Comparison of ENCODE assay signal across 9 mouse cellular contexts in genomic region chr12:44181081-44181982, GRCm38 (mm10). TPM values are rescaled to one million over a fixed set of nuclear protein-coding genes. Genes with fewer than 3 reads are reported as not detected.
DNase-seq lines count a peak whose midpoint lies in the region; ATAC-seq and TF ChIP-seq lines count a peak whose summit lies in the region.
"Had no signal": no experiment of that assay in that cellular context is flagged by ENCODE, and none has a peak within 500 bp of the region (broad histone marks: within the 10 kb centered on the region; RNA-seq: fewer than 3 reads in every experiment).

No protein-coding gene starts in this region.

- WGBS in liver, embryonic 11.5 days = 56% methylated on average over 9 of the region's 9 CpGs
- WGBS in forebrain, embryonic 16.5 days = 43% methylated on average over 9 of the region's 9 CpGs
- 49% methylated on average over 9 of the region's 9 CpGs for WGBS in kidney, embryonic 16.5 days
- WGBS in liver, postnatal 0 days (ENCODE audit: insufficient replicate concordance) = 49% methylated on average over 9 of the region's 9 CpGs

- no peaks in the 10 kb centered on the region for H3K36me3 ChIP-seq in liver, embryonic 11.5 days (ENCODE audit: control insufficient read depth, insufficient read depth, low read length)
- no peaks in the 10 kb centered on the region for H3K36me3 ChIP-seq in forebrain, embryonic 16.5 days (ENCODE audit: control insufficient read depth, insufficient read depth)
- no peaks in the 10 kb centered on the region for H3K36me3 ChIP-seq in kidney, embryonic 16.5 days (ENCODE audit: insufficient read depth, low read length)
- no peaks in the 10 kb centered on the region for H3K36me3 ChIP-seq in liver, postnatal 0 days (replicated peaks; ENCODE audit: insufficient read depth, low read length)
- H3K36me3 ChIP-seq: embryonic facial prominence, embryonic 15.5 days had no signal

- H3K9ac ChIP-seq in liver, embryonic 11.5 days (ENCODE audit: low read depth, low read length) = no peak overlapping the region
- H3K9ac ChIP-seq in forebrain, embryonic 16.5 days (replicated peaks; ENCODE audit: low read depth, low read length) = no peak overlapping the region
- no peak overlapping the region for H3K9ac ChIP-seq in kidney, embryonic 16.5 days (replicated peaks; ENCODE audit: low read length)
- no peak overlapping the region for H3K9ac ChIP-seq in liver, postnatal 0 days (replicated peaks)
- H3K9ac ChIP-seq: embryonic facial prominence, embryonic 15.5 days had no signal

- no peaks in the 10 kb centered on the region for H3K4me1 ChIP-seq in liver, embryonic 11.5 days (replicated peaks; ENCODE audit: control insufficient read depth, insufficient read depth, low read length)
- peaks cover 14% of the 10 kb centered on the region for H3K4me1 ChIP-seq in forebrain, embryonic 16.5 days (replicated peaks; ENCODE audit: control insufficient read depth, insufficient read depth, low read length)
- H3K4me1 ChIP-seq in kidney, embryonic 16.5 days (ENCODE audit: insufficient read depth, low read length) = 0 out of 2 replicates have a peak, but pooled peaks cover 5% of the 10 kb centered on the region
- no peaks in the 10 kb centered on the region for H3K4me1 ChIP-seq in liver, postnatal 0 days (ENCODE audit: insufficient read depth)
- H3K4me1 ChIP-seq: embryonic facial prominence, embryonic 15.5 days had no signal

- no peak overlapping the region for H3K27ac ChIP-seq in liver, embryonic 11.5 days (ENCODE audit: low read depth, low read length)
- no peak overlapping the region for H3K27ac ChIP-seq in forebrain, embryonic 16.5 days (ENCODE audit: low read length)
- no peak overlapping the region for H3K27ac ChIP-seq in kidney, embryonic 16.5 days (ENCODE audit: low read length)
- no peak overlapping the region for H3K27ac ChIP-seq in liver, postnatal 0 days (ENCODE audit: low read depth)
- H3K27ac ChIP-seq: embryonic facial prominence, embryonic 15.5 days had no signal

- TF ChIP-seq EP300 in liver, postnatal 0 days (IDR thresholded peaks at IDR 0.05; ENCODE audit: low read depth) = no peak

- peak; percentile 72 for TF ChIP-seq CTCF in liver, postnatal 0 days (IDR thresholded peaks at IDR 0.05; ENCODE audit: low read depth)

- DNase-seq in liver = peak; percentile 14
- DNase-seq in liver, embryonic 11.5 days (ENCODE audit: low spot score) = no peak
- DNase-seq in brain, embryonic 18.5 days (ENCODE audit: low read depth, low spot score) = peak; percentile 61
- DNase-seq in liver, postnatal 0 days = peak; percentile 23
- peak; percentile 75 for DNase-seq in retina, postnatal 1 day
- DNase-seq in ovary, postnatal 36 days (ENCODE audit: low spot score) = no peak

- no peaks in the 10 kb centered on the region for H3K27me3 ChIP-seq in liver, embryonic 11.5 days (replicated peaks; ENCODE audit: control insufficient read depth, insufficient read depth, low read length)
- H3K27me3 ChIP-seq in forebrain, embryonic 16.5 days (replicated peaks; ENCODE audit: control insufficient read depth, insufficient read depth, low read length) = no peaks in the 10 kb centered on the region
- H3K27me3 ChIP-seq in kidney, embryonic 16.5 days (ENCODE audit: insufficient read depth, low read length) = no peaks in the 10 kb centered on the region
- H3K27me3 ChIP-seq in liver, postnatal 0 days (ENCODE audit: insufficient read depth, low read length) = no peaks in the 10 kb centered on the region
- H3K27me3 ChIP-seq: embryonic facial prominence, embryonic 15.5 days had no signal

- H3K4me2 ChIP-seq in liver, embryonic 11.5 days = no peak overlapping the region
- peak overlapping the region; percentile 20; the same call in 1 of the 2 replicates for H3K4me2 ChIP-seq in forebrain, embryonic 16.5 days (ENCODE audit: low read length)
- H3K4me2 ChIP-seq in kidney, embryonic 16.5 days (replicated peaks; ENCODE audit: low read depth, low read length) = no peak overlapping the region
- no peak overlapping the region for H3K4me2 ChIP-seq in liver, postnatal 0 days (ENCODE audit: low read depth, low read length)
- H3K4me2 ChIP-seq: embryonic facial prominence, embryonic 15.5 days had no signal

- ATAC-seq in liver, embryonic 11.5 days (replicated peaks; ENCODE audit: low FRiP score) = no peak; the same call in 1 of the 2 replicates
- ATAC-seq in forebrain, embryonic 16.5 days = peak; percentile 93
- peak; percentile 80; the same call in 1 of the 2 replicates for ATAC-seq in kidney, embryonic 16.5 days (ENCODE audit: low FRiP score, low TSS enrichment)
- ATAC-seq in liver, postnatal 0 days = no peak; the same call in 1 of the 2 replicates

- no peak overlapping the region for H3K4me3 ChIP-seq in liver, embryonic 11.5 days (ENCODE audit: low read depth, low read length)
- no peak overlapping the region for H3K4me3 ChIP-seq in forebrain, embryonic 16.5 days (replicated peaks; ENCODE audit: low read length)
- H3K4me3 ChIP-seq in kidney, embryonic 16.5 days (ENCODE audit: low read length) = no peak overlapping the region
- no peak overlapping the region for H3K4me3 ChIP-seq in liver, postnatal 0 days (ENCODE audit: low read depth, low read length)
- H3K4me3 ChIP-seq: embryonic facial prominence, embryonic 15.5 days had no signal

- no peaks in the 10 kb centered on the region for H3K9me3 ChIP-seq in liver, embryonic 11.5 days (ENCODE audit: control insufficient read depth, low read length)
- H3K9me3 ChIP-seq in forebrain, embryonic 16.5 days (ENCODE audit: control insufficient read depth, low read length) = no peaks in the 10 kb centered on the region
- no peaks in the 10 kb centered on the region for H3K9me3 ChIP-seq in kidney, embryonic 16.5 days (ENCODE audit: low read length)
- no peaks in the 10 kb centered on the region for H3K9me3 ChIP-seq in liver, postnatal 0 days (ENCODE audit: low read length)
- H3K9me3 ChIP-seq: embryonic facial prominence, embryonic 15.5 days had no signal

RNA-seq across cellular contexts. Expression of gene Dnajb9, which starts 28.8 kb away (rescaled TPM):
- 19.8 and 22.4 TPM in 2 replicates for polyA plus RNA-seq in liver, embryonic 11.5 days (2014; fragmentation: Nextera tagmentation; extraction: Ambion mirVana)
- polyA plus RNA-seq in forebrain, embryonic 16.5 days (2015; fragmentation: Nextera tagmentation; extraction: Ambion mirVana) = 30.3 and 36.5 TPM in 2 replicates
- 22.6 and 23.2 TPM in 2 replicates for polyA plus RNA-seq in kidney, embryonic 16.5 days (2015; fragmentation: Nextera tagmentation; extraction: Ambion mirVana)
- 24.1 and 28.6 TPM in 2 replicates for polyA plus RNA-seq in liver, postnatal 0 days (2015; fragmentation: Nextera tagmentation; extraction: Ambion mirVana)

RNA-seq across cellular contexts. Expression of gene Pnpla8, which starts 39.8 kb away (rescaled TPM):
- 29.3 and 40.0 TPM in 2 replicates for polyA plus RNA-seq in liver, embryonic 11.5 days (2014; fragmentation: Nextera tagmentation; extraction: Ambion mirVana)
- polyA plus RNA-seq in forebrain, embryonic 16.5 days (2015; fragmentation: Nextera tagmentation; extraction: Ambion mirVana) = 154 and 172 TPM in 2 replicates
- 78.0 and 81.1 TPM in 2 replicates for polyA plus RNA-seq in kidney, embryonic 16.5 days (2015; fragmentation: Nextera tagmentation; extraction: Ambion mirVana)
- 49.6 and 53.5 TPM in 2 replicates for polyA plus RNA-seq in liver, postnatal 0 days (2015; fragmentation: Nextera tagmentation; extraction: Ambion mirVana)

Comparison
In these comparisons a context has a peak if more than half of its experiments do, and no peak if none do; other contexts are left out.
1. DNase-seq: peak in liver (single experiment), brain, embryonic 18.5 days (single experiment), liver, postnatal 0 days (single experiment) and retina, postnatal 1 day (single experiment); none in liver, embryonic 11.5 days (single experiment) and ovary, postnatal 36 days (single experiment).
2. ATAC-seq: peak in forebrain, embryonic 16.5 days (single experiment) and kidney, embryonic 16.5 days (single experiment); none in liver, embryonic 11.5 days (single experiment) and liver, postnatal 0 days (single experiment).